Mouse (Mus musculus) spleen, adult 18-20 months (tissue): ENCODE results near the gene Plekho1.
"Not testable (repeated sequence)": the region's sequence is repeated elsewhere in the genome, so short reads cannot be mapped to it uniquely, and the experiment has no call there.

Source experiments
- DNase-seq, 2 experiments: peaks; one replicate each; pipeline ENCODE4 v3.0.0; 2022; ENCODE audit warnings: mixed read lengths in 2 of 2

The Plekho1 gene

DNA sequence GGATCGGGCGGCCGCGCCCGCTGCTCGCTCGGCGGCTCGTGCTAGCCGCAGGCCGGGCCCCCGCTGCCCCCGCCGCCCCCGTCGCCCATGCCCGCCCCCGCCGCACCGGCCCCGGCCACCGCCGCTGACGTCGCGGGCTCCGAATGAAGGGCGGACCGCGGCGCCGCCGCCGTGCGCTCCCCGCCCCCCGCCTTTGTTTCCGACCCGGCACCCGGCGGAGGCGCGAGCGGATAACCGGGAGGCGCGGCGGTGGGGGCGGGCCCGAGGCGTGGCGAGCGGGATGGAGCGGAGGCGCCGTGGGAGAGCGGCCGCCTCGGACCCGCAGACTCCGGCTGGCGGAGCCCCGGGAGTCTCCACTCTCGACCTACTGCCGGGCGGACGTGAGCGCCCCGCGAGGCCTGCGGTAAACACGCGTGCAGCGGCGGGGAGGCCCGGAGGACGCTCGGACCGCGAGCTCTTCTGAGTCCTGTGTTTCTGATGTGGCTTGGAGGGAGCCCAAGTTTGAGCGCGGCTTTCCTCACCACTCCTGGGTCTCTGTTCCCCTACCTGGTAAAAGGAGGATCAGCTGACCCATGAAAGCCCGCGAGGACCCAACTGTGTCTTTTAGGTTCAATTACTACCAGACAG is at the start of gene Plekho1:
Gene Plekho1, minus strand, starts transcription at position 200 of the 627 bp plus-strand sequence.
- peak; percentile 71 to 79 for DNase-seq

DNA sequence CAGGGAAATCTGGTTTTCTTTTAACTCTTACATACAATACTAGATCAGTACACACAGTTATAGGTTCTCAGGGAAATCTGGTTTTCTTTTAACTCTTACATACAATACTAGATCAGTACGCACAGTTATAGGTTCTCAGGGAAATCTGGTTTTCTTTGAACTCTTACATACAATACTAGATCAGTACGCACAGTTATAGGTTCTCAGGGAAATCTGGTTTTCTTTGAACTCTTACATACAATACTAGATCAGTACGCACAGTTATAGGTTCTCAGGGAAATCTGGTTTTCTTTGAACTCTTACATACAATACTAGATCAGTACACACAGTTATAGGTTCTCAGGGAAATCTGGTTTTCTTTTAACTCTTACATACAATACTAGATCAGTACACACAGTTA is 48.8 kb upstream of the Plekho1 start:
- DNase-seq, result not testable (repeated sequence)

DNA sequence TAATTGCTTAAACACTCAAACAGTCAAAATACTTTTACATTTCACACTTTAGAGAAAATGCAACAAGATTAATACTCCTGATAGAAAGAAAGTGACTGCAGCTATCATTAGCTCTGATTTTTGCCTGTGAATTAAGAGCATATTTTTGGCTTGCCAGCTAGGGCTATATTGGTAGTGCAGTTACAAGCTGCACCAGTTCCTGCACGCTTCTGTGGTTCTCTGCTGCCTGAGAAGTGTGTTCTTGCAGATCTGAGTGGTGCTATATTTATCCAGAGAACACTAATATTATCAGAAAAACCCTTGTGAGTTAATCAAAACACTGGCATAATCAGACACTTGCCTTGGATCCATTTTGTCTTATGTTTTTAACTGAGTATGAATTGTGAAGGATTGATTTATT is 47.3 kb upstream of the Plekho1 start:
- no peak for DNase-seq

DNA sequence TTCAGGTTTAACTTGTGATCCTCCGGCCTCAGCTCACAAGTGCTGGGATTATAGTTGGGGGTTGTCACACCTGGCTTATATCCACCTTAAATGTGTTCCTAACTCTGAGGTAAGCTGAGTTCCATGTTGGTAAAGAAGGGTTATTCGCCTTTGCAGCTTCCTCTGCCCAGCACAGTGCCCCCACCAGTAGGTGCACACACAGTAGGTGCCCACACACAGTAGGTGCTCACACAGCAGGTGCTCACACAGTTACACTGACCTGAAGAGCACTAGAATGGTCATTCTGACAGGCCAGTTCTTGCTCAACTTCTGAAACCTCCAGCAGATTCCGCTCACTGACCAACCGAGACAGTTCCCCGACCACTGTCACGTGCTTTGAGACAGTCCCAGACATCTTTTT is 45.3 kb upstream of the Plekho1 start:
- DNase-seq, result no peak

DNA sequence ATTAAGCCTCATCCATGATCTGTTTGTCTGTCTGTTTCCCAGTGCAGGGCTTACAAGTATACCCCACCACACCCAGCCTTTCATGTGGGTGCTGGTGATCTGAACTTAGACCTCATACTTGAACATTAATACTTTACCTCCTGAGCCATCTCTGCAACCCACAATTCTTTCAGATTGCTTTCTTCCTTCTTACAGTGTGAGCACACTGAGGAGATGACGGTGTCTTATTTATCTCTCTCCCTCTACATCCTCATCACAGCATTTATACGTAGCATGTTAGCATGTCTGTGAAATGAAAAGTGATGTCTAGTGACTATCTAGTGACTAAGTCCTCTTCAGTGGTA is 44.8 kb upstream of the Plekho1 start:
- no peak for DNase-seq

DNA sequence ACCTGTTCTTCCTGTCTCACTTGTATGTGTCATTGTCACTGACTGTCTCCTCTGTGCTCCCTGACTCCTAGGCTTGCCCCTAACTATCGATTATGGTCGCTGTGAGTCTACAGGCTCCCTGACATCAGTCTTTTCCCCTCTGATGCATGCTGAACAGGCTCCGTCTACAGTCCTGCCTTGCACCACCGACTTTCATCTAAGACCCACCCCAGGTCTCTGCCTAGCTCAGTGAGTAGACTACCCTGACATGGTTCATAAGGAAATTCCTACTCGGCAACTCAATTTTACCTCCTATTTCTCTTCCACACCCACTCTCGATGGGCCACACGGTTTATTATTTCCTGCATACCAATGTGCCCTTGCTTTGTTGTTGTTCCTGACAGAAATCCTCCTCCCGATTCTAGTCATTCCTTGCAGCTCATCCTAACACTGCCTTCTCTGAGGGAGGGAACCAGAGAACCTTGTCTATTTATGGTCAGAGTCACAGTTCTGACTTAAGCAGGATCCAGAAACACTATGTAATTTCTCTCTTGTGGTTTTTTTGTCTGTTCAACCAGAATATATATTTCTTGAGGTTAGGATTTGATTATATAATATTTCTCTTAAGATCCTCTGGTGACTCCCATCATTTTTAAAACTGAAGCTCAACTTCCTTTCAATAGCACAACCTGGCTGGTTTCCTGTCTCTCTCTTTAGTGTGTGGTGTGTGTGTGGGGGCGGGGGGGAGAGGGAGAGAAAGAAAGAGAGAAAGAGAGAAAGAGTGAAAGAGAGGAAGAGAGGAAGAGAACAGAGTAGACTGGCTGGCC is 44.3 kb upstream of the Plekho1 start:
- DNase-seq, result no peak

DNA sequence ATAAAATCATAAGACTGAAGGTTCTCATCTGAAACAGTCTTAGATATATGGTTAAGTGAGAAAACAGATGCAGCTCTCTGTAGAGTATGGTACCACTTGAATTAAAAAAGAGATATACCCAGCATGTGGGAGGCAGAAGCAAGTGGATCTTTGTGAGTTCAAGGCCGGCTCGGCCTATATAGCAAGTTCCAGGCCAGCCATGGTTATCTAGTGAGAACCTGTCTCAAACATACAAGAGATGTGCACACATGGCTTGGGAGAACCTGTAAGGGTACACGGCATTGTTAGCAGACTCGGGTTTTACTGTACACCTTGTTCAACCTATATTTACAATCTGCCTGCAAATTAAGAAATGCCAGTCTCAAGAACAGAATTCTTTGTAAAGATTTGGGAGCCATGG is 43.0 kb upstream of the Plekho1 start:
- no peak for DNase-seq

DNA sequence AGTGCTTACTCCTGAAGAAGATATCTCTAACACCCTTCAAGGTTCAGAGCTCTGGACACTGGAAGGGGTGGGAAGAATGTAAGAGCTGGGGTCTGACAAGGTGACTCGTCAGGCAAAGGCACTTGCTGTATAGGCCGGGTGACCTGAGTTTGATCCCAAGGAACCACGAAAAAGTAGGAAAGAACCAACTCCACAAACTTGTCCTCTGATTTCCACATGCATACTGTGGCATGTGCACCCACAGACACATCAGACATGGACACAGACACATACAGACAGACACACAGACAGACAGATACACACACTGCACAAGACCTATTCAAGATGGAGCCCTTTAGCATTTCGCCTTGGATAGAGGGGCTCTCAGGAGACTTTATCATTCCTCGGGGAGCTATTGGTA is 42.4 kb upstream of the Plekho1 start:
- DNase-seq, result no peak

DNA sequence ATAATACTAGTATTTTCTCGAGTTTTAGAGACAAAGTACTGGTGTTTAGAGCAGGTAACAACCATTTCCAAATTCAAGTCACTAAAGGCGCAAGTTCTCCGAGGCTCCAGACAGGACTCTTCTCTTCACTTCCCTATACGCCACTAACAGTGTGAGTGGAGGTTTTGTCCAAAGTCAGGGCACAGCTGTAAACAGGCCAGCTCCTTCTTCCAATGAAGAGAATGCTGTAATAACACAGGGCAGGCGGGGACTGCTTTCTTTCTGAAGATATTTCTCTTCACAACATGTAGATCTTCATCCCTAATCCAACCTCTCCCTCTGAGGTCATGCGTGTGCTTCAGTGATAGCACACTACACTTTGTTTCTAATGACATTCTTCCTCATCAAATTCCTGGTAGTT is 41.0 kb upstream of the Plekho1 start:
- DNase-seq, result no peak

DNA sequence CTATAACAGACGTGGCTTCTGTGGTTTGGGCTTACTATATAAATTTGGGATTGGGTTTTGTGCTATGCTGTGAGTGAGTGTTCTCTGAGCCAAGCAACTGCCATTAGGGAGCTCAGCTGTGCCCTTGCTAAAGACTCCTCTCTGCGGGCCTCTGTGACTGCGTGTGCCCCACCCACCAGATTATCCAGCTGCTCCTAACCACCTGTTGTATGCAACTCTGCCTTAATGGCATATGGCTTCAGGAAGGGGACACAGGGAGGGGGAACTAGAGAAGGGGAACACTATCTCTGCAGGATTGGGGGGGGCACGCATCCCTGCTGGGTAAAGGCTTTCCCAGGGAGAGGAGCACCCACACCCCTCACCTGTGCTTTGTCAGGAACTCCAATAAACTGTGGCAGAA is 37.2 kb upstream of the Plekho1 start:
- no peak for DNase-seq

DNA sequence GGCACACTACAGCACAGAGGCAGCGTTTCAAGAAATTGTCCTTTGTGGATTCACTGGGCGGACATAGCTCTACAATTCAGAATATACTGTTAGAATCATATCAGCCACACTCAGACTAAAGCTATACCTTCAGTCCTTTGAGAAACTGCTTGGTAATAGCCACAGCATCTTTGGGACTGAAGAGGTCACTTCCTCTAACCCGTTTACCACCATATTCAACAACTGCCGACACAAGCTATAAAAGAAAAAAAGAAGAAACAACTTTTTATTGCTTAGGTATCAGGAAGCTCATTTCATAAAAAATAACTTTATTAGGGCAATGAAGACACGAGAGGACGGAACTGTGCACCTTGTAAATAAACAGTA is 36.8 kb upstream of the Plekho1 start:
- no peak for DNase-seq

DNA sequence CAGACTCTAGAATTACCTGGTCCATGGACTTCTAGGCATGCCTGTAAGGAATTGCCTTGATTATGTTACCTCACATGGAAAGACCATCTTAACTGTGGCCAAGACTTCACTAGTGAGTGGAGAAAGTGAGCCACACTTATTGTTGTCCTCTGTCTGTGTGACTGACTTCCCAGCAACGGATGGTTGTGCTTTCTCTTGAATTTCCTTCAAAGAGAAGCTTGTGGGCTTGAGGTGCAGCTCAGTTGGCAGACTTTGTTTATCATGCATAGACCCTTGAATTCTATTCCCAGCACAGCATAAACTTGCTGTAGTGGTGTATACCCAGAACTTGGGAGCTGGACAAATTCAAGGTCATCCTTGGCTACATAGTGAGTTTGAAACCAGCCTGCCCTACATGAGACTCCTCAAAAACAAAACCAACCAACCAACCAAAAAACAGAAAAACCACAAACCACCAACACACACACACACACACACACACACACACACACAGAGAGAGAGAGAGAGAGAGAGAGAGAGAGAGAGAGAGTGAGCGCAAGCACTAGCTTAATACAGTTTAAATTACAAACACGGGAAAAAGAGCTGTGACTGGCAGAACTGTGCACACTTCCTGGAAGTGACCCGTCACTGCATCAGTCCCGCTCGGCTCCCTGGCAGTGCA is 36.3 kb upstream of the Plekho1 start:
- peak; percentile 20 to 37 for DNase-seq

DNA sequence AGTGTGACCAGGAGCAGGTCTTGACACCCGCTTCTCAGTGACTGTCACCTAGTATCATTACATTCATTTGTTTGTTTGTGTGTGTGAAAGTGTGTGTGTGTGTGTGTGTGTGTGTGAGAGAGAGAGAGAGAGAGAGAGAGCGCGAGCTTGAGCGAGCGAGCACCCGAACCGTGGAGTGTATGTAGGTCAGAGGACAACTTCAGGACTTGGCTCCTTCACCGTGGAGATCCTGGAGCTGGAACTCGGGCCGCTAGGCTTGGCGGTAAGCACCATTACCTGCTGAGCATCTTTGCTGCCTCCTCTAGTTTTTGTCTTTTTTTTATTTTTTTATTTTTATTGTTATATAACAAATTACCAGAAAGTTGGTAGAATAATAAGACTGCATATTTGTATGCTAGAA is 34.0 kb upstream of the Plekho1 start:
- DNase-seq, result no peak

DNA sequence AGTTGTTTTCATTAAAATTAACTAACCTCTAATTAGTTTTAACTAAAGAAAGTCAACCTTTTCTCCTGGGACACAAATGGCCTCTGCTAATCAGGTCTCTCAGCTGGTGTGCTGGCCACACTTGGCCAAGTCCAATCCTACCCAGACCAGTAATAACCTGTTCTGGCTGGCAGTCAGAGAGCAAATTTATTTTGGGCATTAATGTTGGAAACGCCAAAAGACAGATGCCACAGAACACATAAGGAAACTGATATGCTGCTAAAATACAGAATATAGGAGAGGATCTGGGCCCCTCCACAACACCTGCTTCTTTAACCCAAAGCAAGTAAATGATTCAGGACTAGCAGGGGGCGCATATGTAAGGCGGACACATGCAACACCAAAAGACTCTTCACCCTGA is 33.5 kb upstream of the Plekho1 start:
- DNase-seq, result no peak

DNA sequence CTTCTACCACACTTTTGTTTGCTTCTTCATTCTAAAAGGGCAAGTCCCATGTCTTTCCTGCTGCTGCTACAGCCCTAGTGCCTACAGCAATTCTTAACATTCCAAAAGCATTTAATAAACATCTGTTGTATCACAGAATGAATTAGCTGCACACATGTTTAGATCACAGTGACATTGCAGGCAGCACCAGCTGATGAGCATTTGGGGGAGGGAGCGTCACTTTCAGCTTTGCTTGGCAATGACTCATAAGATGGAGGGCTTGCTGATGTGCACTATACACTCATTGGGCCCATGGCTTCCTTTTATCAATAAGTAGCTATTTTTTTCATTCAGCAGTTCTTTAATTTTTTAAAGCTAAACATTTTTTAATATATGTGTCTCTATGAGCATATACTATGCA is 32.1 kb upstream of the Plekho1 start:
- DNase-seq, result no peak

DNA sequence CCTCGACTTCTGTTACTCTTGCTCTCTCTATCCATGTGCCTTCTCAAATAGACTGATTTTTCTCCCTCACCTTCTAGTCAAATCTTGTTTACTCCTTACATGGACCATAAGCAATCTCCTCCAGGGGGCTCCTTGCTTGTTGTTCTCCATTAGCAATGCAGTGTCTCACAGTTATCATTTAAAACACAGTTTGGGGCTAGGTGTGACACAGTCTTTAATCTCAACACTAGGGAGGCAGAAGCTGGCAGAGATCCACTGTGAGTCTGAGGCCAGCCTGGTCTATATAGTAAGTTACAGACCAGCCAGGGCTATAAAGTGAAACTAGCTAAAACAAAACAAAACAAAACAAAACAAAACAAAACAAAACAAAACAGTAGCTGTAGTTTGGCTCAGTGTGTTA is 31.3 kb upstream of the Plekho1 start:
- no peak for DNase-seq

DNA sequence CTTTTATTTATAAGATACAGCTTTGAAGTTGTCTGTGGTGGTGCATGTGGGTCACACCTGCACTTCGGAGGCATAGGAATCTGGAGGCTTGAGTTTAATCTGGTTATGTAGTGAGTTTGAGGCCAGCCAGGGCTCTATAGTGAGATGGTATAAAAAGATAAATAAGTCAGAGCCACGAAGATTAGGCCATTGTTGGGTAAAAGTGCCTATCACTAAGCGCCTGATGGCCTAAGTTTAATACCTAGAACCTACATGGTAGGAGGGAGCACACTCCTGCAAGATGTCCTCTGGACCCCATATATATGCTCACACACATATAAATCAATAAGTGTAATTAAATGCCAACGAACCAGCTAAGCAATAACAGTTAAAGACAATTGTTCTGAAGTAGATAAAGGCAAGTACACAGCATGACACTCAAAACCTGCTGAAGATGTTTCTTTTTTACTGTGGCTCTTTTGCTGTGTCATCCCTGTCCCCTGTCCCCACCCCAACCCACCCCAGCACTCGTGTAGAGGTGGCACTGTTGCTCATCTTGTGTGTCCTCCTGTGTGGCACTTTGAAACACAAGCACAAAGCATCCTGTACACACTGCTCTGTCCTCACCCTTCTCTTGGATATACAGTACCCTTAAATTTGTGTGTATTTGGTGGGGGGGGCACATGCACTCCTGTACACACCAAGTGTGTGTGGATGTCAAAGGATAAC is 25.8 kb upstream of the Plekho1 start:
- DNase-seq, result no peak

DNA sequence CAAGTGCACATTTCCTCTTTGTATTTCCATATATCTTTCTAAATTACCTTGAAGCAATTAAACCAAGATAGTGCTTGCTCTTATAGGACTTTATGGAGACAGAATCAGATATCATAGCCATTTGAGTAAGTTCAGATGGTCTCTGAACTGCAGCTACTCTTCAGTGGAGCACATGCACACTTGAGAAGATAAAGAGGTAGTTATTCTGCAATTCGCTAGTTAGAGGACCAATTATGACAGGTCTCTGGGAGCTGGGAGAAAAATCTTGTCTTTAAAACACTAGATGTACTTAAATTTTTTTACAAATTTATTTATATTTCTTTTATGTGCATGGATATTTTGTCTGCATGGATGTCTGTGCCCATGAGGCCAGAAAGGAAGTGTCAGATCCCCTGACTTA is 24.9 kb upstream of the Plekho1 start:
- DNase-seq, result no peak

DNA sequence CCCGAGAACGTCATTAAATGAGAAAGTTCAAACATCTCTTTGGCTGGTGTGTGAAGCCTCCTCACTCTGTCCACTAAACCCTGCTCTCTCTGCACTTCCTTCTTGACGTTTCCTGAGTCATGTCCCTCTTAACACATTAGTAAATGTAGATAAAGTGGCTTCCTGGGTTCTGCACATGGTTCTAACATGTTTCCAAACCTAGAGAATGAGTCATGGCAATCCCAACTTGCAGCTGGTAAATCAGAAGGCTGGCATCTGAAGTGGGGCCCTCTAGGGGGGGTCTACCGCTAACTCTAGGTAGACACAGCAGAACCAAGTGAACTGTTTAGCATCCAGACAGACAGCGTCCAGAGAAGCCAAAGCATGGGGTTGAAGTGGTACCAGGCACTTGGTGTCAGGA is 21.7 kb upstream of the Plekho1 start:
- DNase-seq, result no peak

DNA sequence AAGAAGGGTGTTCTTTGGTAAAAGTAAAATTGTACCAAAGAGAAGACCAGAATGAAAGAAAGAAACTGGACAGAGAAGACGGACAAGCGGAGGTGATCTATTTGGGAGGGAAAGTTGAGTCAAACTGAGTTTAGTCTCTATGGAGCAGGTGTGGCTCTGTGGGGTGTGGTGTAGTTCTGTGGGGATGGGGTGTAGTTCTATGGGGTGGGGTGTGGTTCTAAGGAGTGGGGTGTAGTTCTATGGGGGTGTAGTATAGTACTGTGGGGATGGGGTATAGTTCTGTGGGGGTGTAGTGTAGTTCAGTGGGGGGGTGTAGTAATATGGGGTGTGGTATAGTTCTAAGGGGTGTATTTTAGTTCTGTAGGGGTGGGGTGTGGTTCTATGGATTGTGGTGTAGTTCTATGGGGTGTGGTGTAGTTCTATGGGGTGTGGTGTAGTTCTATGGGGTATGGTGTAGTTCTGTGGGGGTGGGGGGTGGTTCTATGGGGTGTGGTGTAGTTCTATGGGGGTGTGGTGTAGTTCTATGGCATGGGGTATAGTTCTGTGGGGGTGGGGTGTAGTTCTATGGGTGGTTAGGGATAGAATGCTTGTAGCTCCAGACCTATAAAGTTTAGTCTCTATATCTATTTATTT is 20.6 kb upstream of the Plekho1 start:
- no peak for DNase-seq

DNA sequence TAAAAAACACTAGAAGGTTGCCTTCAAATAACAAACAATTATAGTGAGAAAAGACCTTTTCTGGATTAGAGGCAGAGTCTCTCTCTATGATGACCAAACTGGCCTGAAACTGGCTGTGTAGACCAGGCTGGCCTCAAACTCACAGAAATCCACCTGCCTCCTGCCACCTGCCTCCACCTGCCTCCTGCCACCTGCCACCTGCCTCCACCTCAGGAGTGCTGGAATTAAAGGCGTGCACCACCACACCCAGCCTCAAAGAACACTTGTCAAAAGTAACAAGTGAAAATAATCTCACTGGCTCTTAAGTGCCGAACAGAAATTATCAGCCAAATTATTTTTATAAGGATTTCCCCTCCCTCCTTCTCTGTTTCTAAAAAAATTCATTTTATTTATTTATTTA is 19.9 kb upstream of the Plekho1 start:
- DNase-seq, result no peak

DNA sequence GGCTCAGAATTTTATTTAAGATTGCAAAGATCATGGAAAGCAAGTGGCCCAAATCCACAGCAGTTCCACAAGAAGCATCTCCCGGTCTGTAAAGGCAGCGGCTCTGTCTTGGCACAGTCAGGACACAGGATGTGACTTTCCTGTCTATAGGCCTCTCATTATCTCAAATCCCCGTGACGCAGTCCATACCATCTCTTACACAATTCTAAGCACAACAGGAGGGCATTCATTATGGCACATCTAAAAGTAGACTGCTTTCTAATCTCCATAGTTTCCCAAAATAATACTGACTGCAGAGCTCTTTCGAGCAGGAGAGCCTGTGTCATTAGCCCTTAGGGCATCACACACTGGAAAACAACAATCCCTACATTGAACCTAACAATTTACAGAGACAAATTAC is 17.0 kb upstream of the Plekho1 start:
- no peak for DNase-seq

DNA sequence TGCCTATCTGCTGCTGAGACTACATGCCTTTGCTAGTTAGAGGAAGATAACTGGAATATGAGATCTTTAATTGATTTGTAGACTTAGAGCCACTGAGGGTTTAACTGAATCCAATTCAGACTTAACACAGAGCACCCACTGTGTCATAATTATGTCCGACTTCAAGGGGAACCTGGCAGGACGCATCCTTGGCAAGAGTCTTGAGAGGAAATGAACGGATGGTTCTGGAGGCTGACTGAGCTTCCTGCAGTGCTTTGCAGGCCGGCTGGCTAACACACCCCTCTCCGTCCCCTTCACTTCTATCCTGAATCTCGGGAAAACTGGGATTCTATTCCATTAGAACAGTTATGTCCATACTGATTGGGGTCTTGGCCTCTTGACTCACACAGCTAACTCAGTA is 12.7 kb upstream of the Plekho1 start:
- no peak for DNase-seq
